Mouse (Mus musculus) CH12.LX (cell line): ENCODE data around the gene Osbp. TPM values are rescaled to one million over a fixed set of nuclear protein-coding genes. Genes with fewer than 3 reads are reported as not detected.

Experiments
- DNase-seq: peaks from one replicate; pipeline ENCODE4 v3.0.0-alpha.2; 2013; ENCODE audit errors: extremely low read depth
- H3K27ac ChIP-seq: 2 replicates; pipeline ENCODE4 v1.5.1; 2012; ENCODE audit warnings: low read depth, mild to moderate bottlenecking, control low read depth, moderate library complexity; ENCODE audit not compliant: insufficient read depth
- H3K27me3 ChIP-seq: replicated peaks from 2 replicates; pipeline ENCODE3; 2012; ENCODE audit warnings: inconsistent platforms
- H3K36me3 ChIP-seq, 2 experiments: replicated peaks in 1 of 2; 2 replicates each; pipeline versions ENCODE3 to v1.6.1; 2012; ENCODE audit warnings: inconsistent platforms in 1 of 2, low read length in 1 of 2, mild to moderate bottlenecking in 1 of 2, mixed read lengths in 1 of 2, moderate library complexity in 1 of 2; ENCODE audit not compliant: control insufficient read depth in 1 of 2, insufficient read depth in 1 of 2
- H3K4me1 ChIP-seq, 2 experiments: 2 replicates each; pipeline ENCODE4 v1.6.1; 2012; ENCODE audit warnings: inconsistent platforms in 1 of 2, moderate library complexity in 1 of 2; ENCODE audit not compliant: insufficient read depth in 2 of 2, control insufficient read depth in 1 of 2
- H3K4me2 ChIP-seq: 2 replicates; pipeline ENCODE4 v1.6.1; 2012; ENCODE audit warnings: low read depth, mild to moderate bottlenecking, control low read depth; ENCODE audit not compliant: poor library complexity, insufficient read depth, severe bottlenecking
- H3K4me3 ChIP-seq, 3 experiments: fragments of 150-350 bp in 1 of 3; sonication (generic) in 1 of 3; replicated peaks in 1 of 3; 2 replicates each; pipeline versions ENCODE3 to v1.5.1; 2011 to 2012; ENCODE audit warnings: low read depth in 2 of 3, low read length in 2 of 3, mild to moderate bottlenecking in 2 of 3, moderate library complexity in 2 of 3, control low read depth in 1 of 3, improper control_type of control experiment in 1 of 3, inconsistent platforms in 1 of 3, mixed read lengths in 1 of 3; ENCODE audit not compliant: poor library complexity in 1 of 3
- H3K79me2 ChIP-seq: replicated peaks from 2 replicates; pipeline ENCODE4 v1.6.1; 2012; ENCODE audit warnings: mild to moderate bottlenecking, moderate library complexity; ENCODE audit not compliant: control insufficient read depth, poor library complexity, insufficient read depth, severe bottlenecking; ENCODE audit errors: extremely low read depth
- H3K9ac ChIP-seq: 2 replicates; pipeline ENCODE4 v1.6.1; 2012; ENCODE audit warnings: low read depth, mild to moderate bottlenecking, control low read depth, moderate library complexity; ENCODE audit not compliant: insufficient read depth
- H3K9me3 ChIP-seq: replicated peaks from 2 replicates; pipeline ENCODE3; 2012; ENCODE audit warnings: low read length, inconsistent platforms, mixed read lengths
- BHLHE40 ChIP-seq: IDR thresholded peaks from 2 replicates; pipeline ENCODE4 v1.6.1; 2011; ENCODE audit warnings: mild to moderate bottlenecking, low read depth, low read length, improper control_type of control experiment
- CHD1 ChIP-seq: IDR thresholded peaks from 2 replicates; pipeline ENCODE4 v1.6.1; 2012; ENCODE audit warnings: low read depth, low read length, improper control_type of control experiment, inconsistent platforms
- CHD2 ChIP-seq: IDR thresholded peaks from 2 replicates; pipeline ENCODE4 v1.6.1; 2011; ENCODE audit warnings: low read length, improper control_type of control experiment
- CTCF ChIP-seq, 2 experiments: IDR thresholded peaks in 1 of 2; conservative IDR thresholded peaks in 1 of 2; 2 replicates each; pipeline ENCODE4 v1.5.1; 2011 to 2012; ENCODE audit warnings: low read depth in 2 of 2, low read length in 2 of 2, improper control_type of control experiment in 1 of 2, inconsistent platforms in 1 of 2, mild to moderate bottlenecking in 1 of 2, moderate library complexity in 1 of 2
- E2F4 ChIP-seq: IDR thresholded peaks from 2 replicates; pipeline ENCODE4 v1.6.1; 2011; ENCODE audit warnings: low read depth, low read length, improper control_type of control experiment; ENCODE audit not compliant: insufficient replicate concordance
- ELF1 ChIP-seq: IDR thresholded peaks from 2 replicates; pipeline ENCODE4 v1.6.1; 2014; ENCODE audit warnings: low read depth, mild to moderate bottlenecking, inconsistent platforms, low read length, improper control_type of control experiment
- EP300 ChIP-seq: IDR thresholded peaks from 2 replicates; pipeline ENCODE4 v1.6.1; 2011; ENCODE audit warnings: low read length, improper control_type of control experiment
- ETS1 ChIP-seq: conservative IDR thresholded peaks from 2 replicates; pipeline ENCODE4 v1.6.1; 2012; ENCODE audit warnings: low read depth, mild to moderate bottlenecking, inconsistent platforms, low read length, improper control_type of control experiment, moderate library complexity
- GABPA ChIP-seq: IDR thresholded peaks from 2 replicates; pipeline ENCODE4 v1.6.1; 2012; ENCODE audit warnings: low read depth, low read length, improper control_type of control experiment, inconsistent platforms; ENCODE audit not compliant: insufficient replicate concordance
- HCFC1 ChIP-seq: IDR thresholded peaks from 2 replicates; pipeline ENCODE4 v1.6.1; 2012; ENCODE audit warnings: low read depth, mild to moderate bottlenecking, inconsistent platforms, low read length, improper control_type of control experiment
- IRF4 ChIP-seq: IDR thresholded peaks from 2 replicates; pipeline ENCODE4 v1.6.1; 2014; ENCODE audit warnings: low read depth, mild to moderate bottlenecking, inconsistent platforms, low read length, improper control_type of control experiment
- JUN ChIP-seq: IDR thresholded peaks from 2 replicates; pipeline ENCODE4 v1.6.1; 2011; ENCODE audit warnings: low read depth, mild to moderate bottlenecking, low read length, improper control_type of control experiment, moderate library complexity; ENCODE audit not compliant: insufficient read depth
- JUND ChIP-seq: conservative IDR thresholded peaks from 2 replicates; pipeline ENCODE4 v1.6.1; 2011; ENCODE audit warnings: low read depth, low read length, improper control_type of control experiment
- KAT2A ChIP-seq: IDR thresholded peaks from 2 replicates; pipeline ENCODE4 v1.6.1; 2012; ENCODE audit warnings: low read length, improper control_type of control experiment, inconsistent platforms; ENCODE audit not compliant: insufficient replicate concordance
- MAFK ChIP-seq: IDR thresholded peaks from 2 replicates; pipeline ENCODE4 v1.6.1; 2011; ENCODE audit warnings: low read length, improper control_type of control experiment; ENCODE audit not compliant: insufficient replicate concordance
- MAX ChIP-seq: IDR thresholded peaks from 2 replicates; pipeline ENCODE4 v1.6.1; 2011; ENCODE audit warnings: low read length, improper control_type of control experiment
- MAZ ChIP-seq: IDR thresholded peaks from 2 replicates; pipeline ENCODE4 v1.6.1; 2012; ENCODE audit warnings: low read depth, mild to moderate bottlenecking, inconsistent platforms, low read length, improper control_type of control experiment, moderate library complexity
- MEF2A ChIP-seq: IDR thresholded peaks from 2 replicates; pipeline ENCODE4 v1.6.1; 2014; ENCODE audit warnings: low read depth, mild to moderate bottlenecking, inconsistent platforms, low read length, improper control_type of control experiment, borderline replicate concordance
- MXI1 ChIP-seq: IDR thresholded peaks from 2 replicates; pipeline ENCODE4 v1.6.1; 2011; ENCODE audit warnings: mild to moderate bottlenecking, low read depth, low read length, improper control_type of control experiment
- MYC ChIP-seq: IDR thresholded peaks from 2 replicates; pipeline ENCODE4 v1.6.1; 2011; ENCODE audit warnings: low read depth, mild to moderate bottlenecking, improper control_type of control experiment, low read length
- NELFE ChIP-seq: IDR thresholded peaks from 2 replicates; pipeline ENCODE4 v1.6.1; 2011; ENCODE audit warnings: low read depth, low read length, improper control_type of control experiment
- NRF1 ChIP-seq: IDR thresholded peaks from 2 replicates; pipeline ENCODE4 v1.6.1; 2014; ENCODE audit warnings: low read depth, mild to moderate bottlenecking, inconsistent platforms, low read length, improper control_type of control experiment, moderate library complexity
- PAX5 ChIP-seq: IDR thresholded peaks from 2 replicates; pipeline ENCODE4 v1.6.1; 2012; ENCODE audit warnings: low read length, inconsistent platforms, mixed read lengths
- POLR2A ChIP-seq: IDR thresholded peaks from 2 replicates; pipeline ENCODE4 v1.6.1; 2011; ENCODE audit warnings: low read depth, mild to moderate bottlenecking, improper control_type of control experiment, low read length
- POLR2AphosphoS2 ChIP-seq: IDR thresholded peaks from 2 replicates; pipeline ENCODE4 v1.6.1; 2011; ENCODE audit warnings: low read depth, low read length, improper control_type of control experiment
- RCOR1 ChIP-seq: conservative IDR thresholded peaks from 2 replicates; pipeline ENCODE4 v1.6.1; 2012; ENCODE audit warnings: low read depth, mild to moderate bottlenecking, inconsistent platforms, low read length, improper control_type of control experiment
- SIN3A ChIP-seq: IDR thresholded peaks from 2 replicates; pipeline ENCODE4 v1.6.1; 2012; ENCODE audit warnings: low read length, improper control_type of control experiment, inconsistent platforms
- SMC3 ChIP-seq: IDR thresholded peaks from 2 replicates; pipeline ENCODE4 v1.6.1; 2011; ENCODE audit warnings: low read depth, low read length, improper control_type of control experiment
- TBP ChIP-seq: conservative IDR thresholded peaks from 2 replicates; pipeline ENCODE4 v1.6.1; 2011; ENCODE audit warnings: low read depth, low read length, improper control_type of control experiment
- TCF12 ChIP-seq: IDR thresholded peaks from 2 replicates; pipeline ENCODE4 v1.6.1; 2014; ENCODE audit warnings: low read depth, mild to moderate bottlenecking, inconsistent platforms, low read length, improper control_type of control experiment
- UBTF ChIP-seq: IDR thresholded peaks from 2 replicates; pipeline ENCODE4 v1.6.1; 2012; ENCODE audit warnings: low read depth, mild to moderate bottlenecking, inconsistent platforms, low read length, improper control_type of control experiment, moderate library complexity
- USF1 ChIP-seq: IDR thresholded peaks from 2 replicates; pipeline ENCODE4 v1.6.1; 2014; ENCODE audit warnings: low read depth, mild to moderate bottlenecking, inconsistent platforms, low read length, improper control_type of control experiment
- USF2 ChIP-seq: conservative IDR thresholded peaks from 2 replicates; pipeline ENCODE4 v1.6.1; 2011; ENCODE audit warnings: low read depth, low read length, improper control_type of control experiment
- ZC3H11A ChIP-seq: IDR thresholded peaks from 2 replicates; pipeline ENCODE4 v1.6.1; 2012; ENCODE audit warnings: low read depth, mild to moderate bottlenecking, inconsistent platforms, low read length, improper control_type of control experiment
- ZKSCAN1 ChIP-seq: IDR thresholded peaks from 2 replicates; pipeline ENCODE4 v1.6.1; 2012; ENCODE audit warnings: low read depth, inconsistent platforms, low read length, improper control_type of control experiment, borderline replicate concordance
- ZMIZ1 ChIP-seq: IDR thresholded peaks from 2 replicates; pipeline ENCODE4 v1.6.1; 2012; ENCODE audit warnings: low read depth, mild to moderate bottlenecking, inconsistent platforms, low read length, improper control_type of control experiment
- ZNF384 ChIP-seq: IDR thresholded peaks from 2 replicates; pipeline ENCODE4 v1.6.1; 2012; ENCODE audit warnings: low read depth, low read length, improper control_type of control experiment, inconsistent platforms
- dilution Hi-C: fragments of 300-500 bp; cut with MboI; formaldehyde crosslinking; loops from 2 replicates; pipeline ENCODE4 v1.14.3; 2020; ENCODE audit warnings: low sequenced_read_pairs; ENCODE audit not compliant: extremely low pct_unique_long_range_greater_than_20kb, extremely low pct_ligation_motif_present
- in situ Hi-C: fragments of 300-500 bp; cut with MboI; formaldehyde crosslinking; loops from 3 replicates; pipeline ENCODE4 v1.14.3; 2019; ENCODE audit warnings: low sequenced_read_pairs, low pct_ligation_motif_present, low pct_unique_long_range_greater_than_20kb, mixed read lengths
- polyA plus RNA-seq: library from polyadenylated mRNA; unstranded; fragments of >175 nt; gene quantifications from 2 replicates; pipeline ENCODE4 v1.2.1, GENCODE M21; 2012; ENCODE audit warnings: low read depth; ENCODE audit not compliant: insufficient read length
- total RNA-seq, 2 experiments: library from RNA; depleted of rRNA; stranded (reverse); fragments of 300-350 nt in 1 of 2; fragments of >200 nt in 1 of 2; gene quantifications; 2 replicates each; pipeline ENCODE4 v1.2.3; 2012 to 2014

Gene Osbp
- total RNA-seq (2012; rRNA removed): 17.7 and 20.6 TPM in 2 replicates
- total RNA-seq (2014; rRNA removed): 21.1 and 21.4 TPM in 2 replicates
- polyA plus RNA-seq: 24.7 and 25.0 TPM in 2 replicates

DNA sequence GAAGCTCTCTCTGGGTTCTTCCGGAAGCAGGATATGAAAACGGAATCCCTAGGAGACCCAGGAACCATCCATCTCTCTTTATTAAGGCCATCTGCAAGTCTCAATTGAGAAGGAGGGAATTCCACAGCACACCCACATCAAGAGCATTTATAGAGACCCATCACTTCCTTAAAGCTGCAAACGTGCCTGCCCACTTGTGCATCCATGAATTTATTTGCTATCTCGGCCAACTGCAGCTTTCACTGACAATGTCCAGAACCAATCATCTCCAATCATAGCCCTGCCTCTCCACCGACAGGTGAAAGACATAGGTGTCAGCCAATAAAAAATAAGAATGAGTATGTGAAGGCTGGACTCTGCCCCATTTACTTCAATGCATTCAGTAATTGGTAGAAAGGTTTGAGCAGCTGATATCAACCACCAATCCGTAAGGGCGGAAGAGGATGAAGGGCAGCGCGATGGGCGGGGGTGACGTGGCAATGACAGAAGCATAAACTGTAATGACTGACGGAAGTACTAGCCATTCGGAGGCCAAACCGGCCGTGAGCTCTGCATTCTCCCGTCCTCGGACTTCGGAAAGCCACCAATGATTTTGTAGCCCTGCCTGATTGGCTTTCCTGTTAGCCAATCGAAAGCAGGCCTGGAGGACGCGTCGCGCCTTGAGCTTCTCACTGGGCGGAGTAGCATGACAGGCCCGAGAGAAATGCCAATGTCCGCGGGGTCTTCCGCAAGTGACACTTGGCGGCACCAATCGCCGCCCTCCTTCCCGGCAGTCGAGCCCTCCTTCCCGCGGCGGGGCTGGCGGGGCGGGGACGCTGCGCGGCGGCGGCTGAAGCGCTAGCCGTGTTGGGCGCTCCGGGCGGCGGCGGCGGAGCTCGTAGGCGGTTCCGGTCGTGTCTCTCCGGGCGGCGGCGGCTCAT, at the start of gene Osbp:
Gene Osbp (plus strand): TSS at position 919 of the 920 bp plus-strand sequence.
- in situ Hi-C loops: loop anchor here (25.0 kb wide), 1 partner anchor 353 kb away; the partner anchor contains the start of genes Ms4a2 and Ms4a6d
- dilution Hi-C loops: no loop called here
- TF ChIP-seq BHLHE40 (peak; percentile 60), USF1 (peak; percentile 77), ZC3H11A (no peak), MXI1 (peak; percentile 39; the same call in 1 of the 2 replicates), MAX (peak; percentile 58; the same call in 1 of the 2 replicates), POLR2A (peak; percentile 90), PAX5 (no peak), SIN3A (peak; percentile 84), POLR2AphosphoS2 (peak; percentile 81; the same call in 1 of the 2 replicates), E2F4 (no peak), TBP (peak; percentile 97), CHD1 (no peak), ETS1 (no peak), JUN (no peak), GABPA (no peak), CHD2 (peak; percentile 97), MEF2A (peak; percentile 41; the same call in 1 of the 2 replicates), CTCF (conservative IDR thresholded peaks at IDR 0.05 in 1 of 2, IDR thresholded peaks at IDR 0.05 in 1 of 2; ENCODE audit: low read depth in 2 of 2, low read length in 2 of 2) (no peak), MAFK (no peak), SMC3 (no peak), EP300 (no peak), HCFC1 (peak; percentile 83), MAZ (peak; percentile 44; the same call in 1 of the 2 replicates), NELFE (peak; percentile 92), IRF4 (0 out of 2 replicates have a peak, but pooled peaks have one; percentile 41), USF2 (peak; percentile 50), UBTF (0 out of 2 replicates have a peak, but pooled peaks have one; percentile 38), NRF1 (peak; percentile 11; the same call in 1 of the 2 replicates), ZNF384 (no peak), JUND (peak; percentile 50), TCF12 (peak; percentile 65), KAT2A (peak; percentile 60; the same call in 1 of the 2 replicates), RCOR1 (no peak), ZKSCAN1 (no peak), ZMIZ1 (peak; percentile 82; the same call in 1 of the 2 replicates), ELF1 (peak; percentile 88), MYC (0 out of 2 replicates have a peak, but pooled peaks have one; percentile 63)

More for the DNA sequence above, at the start of gene Osbp:
- Histone ChIP-seq H3K27me3 (no peaks in the 10 kb centered on the region), H3K36me3 (peaks cover 4 to 19% of the 10 kb centered on the region in 2 experiments), H3K4me2 (peak within 1 kb of the TSS; percentile 99), H3K4me3 (peak within 1 kb of the TSS; percentile 61 to 99 (median 69)), H3K79me2 (peaks cover 29% of the 10 kb centered on the region), H3K9me3 (no peaks in the 10 kb centered on the region), H3K4me1 (peaks cover 14 to 35% of the 10 kb centered on the region in 2 experiments), H3K27ac (peak within 1 kb of the TSS; percentile 34), H3K9ac (peak within 1 kb of the TSS; percentile 93)
- DNase-seq: peak; percentile 99
